Mouse (Mus musculus): ENCODE measurements at regions not wholly inside any gene's neighbourhood (a gene's known extent, or its start where the extent isn't known, plus 50 kb on each side); places are given as distances from the start of the nearest gene placed in this dataset.

DNA sequence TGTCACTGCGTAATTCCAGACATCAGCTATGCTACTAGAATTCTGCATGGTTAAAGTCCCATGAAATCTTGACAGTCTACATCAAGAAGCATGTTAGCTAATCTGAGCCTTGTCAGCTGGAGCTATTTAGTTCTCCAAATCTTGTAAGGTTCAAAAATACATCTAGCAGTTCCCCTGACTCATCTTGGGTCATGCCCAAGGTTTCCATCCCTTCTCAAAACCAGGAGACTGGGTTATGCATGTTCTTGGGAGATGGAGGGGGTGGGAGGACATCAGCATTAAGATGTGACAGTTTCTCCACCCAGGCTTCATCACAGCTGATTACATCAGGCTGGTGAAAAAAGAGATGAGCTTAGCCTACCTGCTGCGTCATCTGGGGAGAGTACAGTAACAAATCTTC lies 495.3 kb upstream of the 4930452B06Rik start:
- no peak for DNase-seq

DNA sequence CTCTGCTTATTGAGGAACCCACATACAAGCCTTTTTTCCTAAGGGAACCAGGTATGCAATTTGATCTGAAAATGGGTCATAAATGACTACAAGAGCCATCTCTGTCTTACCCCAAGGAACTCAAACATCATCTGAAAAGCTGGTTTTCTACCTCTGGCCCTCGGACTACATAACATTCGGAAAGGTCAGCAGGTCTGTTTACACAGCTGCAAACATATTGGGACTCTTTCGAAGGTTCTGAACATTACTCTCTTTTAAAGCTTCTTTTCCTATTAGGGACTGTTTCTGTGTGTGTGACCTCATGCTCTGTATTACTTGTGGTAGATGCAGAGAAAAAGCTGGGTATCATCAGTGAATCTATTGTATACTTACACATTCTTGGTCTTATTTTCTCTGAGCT lies 491.9 kb upstream of the 4930452B06Rik start:
- no peak for DNase-seq

DNA sequence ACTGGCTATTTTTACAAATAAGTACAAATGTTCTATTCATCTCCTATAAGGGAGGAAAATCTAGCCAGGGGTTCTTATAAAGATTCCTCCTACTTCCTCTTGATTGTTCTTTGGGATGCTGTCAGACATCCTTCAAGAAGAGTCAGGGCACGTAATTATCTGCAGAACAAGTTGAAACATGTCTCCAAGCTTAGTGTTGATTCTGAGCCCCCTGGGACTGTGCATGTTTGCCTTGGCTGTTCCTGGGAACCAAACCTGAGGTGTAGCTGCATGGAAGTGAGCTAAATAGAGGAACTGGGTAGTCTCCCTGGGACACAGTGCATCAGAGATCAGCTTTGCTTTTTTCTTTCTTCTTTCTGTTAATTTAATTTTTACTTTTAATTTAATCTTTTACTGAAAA lies 484.8 kb upstream of the 4930452B06Rik start:
- DNase-seq = no peak

GRCm38 (mm10) chr14:9146595-9147219 lies 480.7 kb upstream of the 4930452B06Rik start:
- no peak for DNase-seq

DNA sequence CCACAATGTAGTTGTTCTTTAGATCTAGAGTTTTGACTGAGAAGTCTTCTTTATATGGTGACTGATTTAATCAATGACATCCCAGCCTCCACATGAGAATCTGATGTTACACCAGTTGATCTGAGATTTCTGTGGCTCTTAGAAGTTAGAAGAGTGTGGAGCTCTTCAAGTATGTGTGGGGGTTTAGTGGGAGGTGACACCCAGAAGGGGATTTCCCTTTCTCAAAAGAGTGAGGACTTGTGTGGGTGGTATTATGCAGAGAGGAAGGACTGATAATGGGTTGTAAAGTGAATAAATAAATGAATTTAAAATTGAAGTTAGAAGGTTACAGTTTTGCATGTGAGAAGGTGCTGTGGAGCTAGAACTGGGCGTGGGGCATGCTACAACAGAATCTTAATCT lies 439.7 kb upstream of the 4930452B06Rik start:
- no peak for DNase-seq

- no peak for DNase-seq
Observed at GRCm38 (mm10) chr14:9089625-9090326, 423.7 kb upstream of the 4930452B06Rik start.

- DNase-seq = no peak
Observed at GRCm38 (mm10) chr14:9087103-9087502, 421.1 kb upstream of the 4930452B06Rik start.

DNA sequence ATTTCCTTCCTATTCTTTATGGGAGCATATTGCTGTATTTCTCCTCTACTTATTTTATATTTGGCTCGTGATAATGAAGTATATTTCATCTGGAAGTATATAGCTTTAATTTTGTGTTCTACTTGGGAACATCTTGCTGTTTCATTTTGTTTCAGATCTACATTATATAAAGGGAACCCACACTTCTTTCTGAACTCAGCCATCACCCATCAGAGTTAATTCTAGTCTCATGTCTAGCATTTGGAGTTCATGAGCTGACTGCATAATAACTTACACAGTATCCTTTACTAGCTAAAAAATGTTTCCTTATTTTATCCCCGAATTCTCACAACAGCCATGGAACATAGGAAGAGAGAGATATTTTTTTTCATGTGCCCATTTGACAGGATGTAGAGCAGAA lies 413.6 kb upstream of the 4930452B06Rik start:
- DNase-seq = no peak

- no peak for DNase-seq
Observed at GRCm38 (mm10) chr14:9079014-9079413, 413.0 kb upstream of the 4930452B06Rik start.

DNA sequence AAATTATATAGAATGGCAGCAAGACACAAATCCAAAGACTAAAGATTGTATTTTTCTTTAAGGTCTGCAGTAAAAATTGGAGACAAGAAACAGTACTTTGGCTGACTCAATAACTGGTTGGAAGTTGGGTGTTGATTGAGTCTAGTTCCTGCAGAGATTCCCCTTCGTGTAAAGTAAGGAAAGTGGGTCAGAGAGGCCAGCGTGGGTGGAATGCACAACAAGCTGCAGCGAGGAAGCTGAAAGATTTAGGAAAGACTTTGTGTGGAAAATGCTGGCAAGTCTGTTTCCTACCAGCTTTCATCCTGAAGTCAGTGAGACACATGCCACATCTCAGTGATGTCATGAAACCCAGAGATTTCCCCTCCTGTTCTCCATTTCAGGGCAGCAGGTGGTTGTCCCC lies 405.1 kb upstream of the 4930452B06Rik start:
- DNase-seq = no peak

- peak; percentile 7 for DNase-seq
Observed at GRCm38 (mm10) chr14:9060058-9060457, 394.0 kb upstream of the 4930452B06Rik start.

GRCm38 (mm10) chr14:9028811-9029210 lies 362.8 kb upstream of the 4930452B06Rik start:
- DNase-seq = no peak

DNA sequence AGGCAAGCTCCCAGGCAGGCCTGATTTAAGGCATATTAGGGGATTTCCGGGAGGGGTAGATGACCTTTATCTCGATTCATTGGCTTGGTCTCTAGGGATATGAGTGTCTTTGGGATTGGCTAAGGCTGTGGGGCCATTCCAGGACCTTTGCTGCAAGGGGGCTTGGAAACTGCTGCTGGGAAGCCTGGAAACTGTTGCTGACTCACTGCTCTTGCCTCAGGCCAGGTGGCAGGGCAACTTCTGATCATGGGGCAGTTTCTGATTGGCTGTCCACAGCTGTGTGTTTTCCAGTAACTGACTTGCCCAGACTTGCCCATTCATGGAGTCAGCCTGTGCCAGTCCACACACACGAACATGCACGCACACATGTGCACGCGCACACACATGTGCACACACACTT lies 349.8 kb upstream of the 4930452B06Rik start:
- no peak for DNase-seq

DNA sequence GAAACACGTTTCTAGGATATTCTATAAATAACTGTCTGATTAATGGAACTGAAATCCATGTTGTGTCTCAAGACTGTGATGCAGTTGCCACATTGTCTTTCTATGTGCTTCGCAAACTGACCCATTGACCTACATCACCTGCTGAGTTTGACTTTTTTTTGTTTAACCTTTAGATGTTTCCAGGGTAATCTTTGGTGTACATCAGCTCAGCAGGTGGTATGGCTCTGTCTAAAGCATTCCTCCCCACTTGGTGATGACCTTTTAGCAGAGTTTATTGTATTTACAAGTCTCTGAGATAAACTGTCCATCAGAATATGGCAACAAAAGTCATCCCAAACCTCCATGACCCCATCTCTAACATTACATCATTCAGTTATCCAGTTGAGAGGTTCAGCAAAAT lies 337.0 kb upstream of the 4930452B06Rik start:
- DNase-seq = no peak

DNA sequence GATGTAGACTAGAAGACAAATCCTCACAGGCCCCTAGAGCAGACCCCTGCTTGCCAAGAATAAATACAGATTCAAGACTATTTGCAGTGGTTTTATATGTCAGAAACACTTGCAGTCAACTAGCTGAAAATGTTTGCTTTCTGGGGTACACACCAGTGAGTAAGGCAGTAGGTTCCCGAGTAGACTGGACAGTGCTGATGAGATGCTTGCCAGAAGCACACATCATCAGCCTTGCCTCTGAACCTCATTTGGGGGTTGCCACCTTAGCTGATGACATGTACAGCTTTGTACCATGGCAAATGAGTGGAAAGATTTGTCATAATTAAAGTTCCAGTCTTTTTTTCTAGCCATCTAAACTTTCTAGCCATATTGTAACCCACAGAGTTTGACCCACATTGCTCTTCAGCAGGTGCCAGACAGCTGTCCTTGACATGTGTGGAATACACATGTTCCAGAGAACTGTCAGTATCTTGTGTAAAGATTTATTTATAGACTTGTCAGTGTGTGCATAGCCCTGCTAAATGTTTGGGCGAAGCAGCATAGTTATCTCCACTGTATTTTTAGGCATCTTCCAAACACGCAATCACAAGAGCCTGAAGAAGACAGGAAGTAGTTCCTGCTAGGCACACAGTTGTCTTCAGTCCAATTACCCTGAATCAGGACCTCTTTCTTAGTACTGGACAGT lies 334.5 kb upstream of the 4930452B06Rik start:
- no peak for DNase-seq

GRCm38 (mm10) chr14:8999815-9000214 lies 333.8 kb upstream of the 4930452B06Rik start:
- DNase-seq = no peak

- no peak for DNase-seq
Observed at GRCm38 (mm10) chr14:8993421-8993820, 327.4 kb upstream of the 4930452B06Rik start.

- no peak for DNase-seq
Observed at GRCm38 (mm10) chr14:8985086-8985793, 319.2 kb upstream of the 4930452B06Rik start.

GRCm38 (mm10) chr14:8961554-8961953 lies 295.5 kb upstream of the 4930452B06Rik start:
- no peak for DNase-seq

DNA sequence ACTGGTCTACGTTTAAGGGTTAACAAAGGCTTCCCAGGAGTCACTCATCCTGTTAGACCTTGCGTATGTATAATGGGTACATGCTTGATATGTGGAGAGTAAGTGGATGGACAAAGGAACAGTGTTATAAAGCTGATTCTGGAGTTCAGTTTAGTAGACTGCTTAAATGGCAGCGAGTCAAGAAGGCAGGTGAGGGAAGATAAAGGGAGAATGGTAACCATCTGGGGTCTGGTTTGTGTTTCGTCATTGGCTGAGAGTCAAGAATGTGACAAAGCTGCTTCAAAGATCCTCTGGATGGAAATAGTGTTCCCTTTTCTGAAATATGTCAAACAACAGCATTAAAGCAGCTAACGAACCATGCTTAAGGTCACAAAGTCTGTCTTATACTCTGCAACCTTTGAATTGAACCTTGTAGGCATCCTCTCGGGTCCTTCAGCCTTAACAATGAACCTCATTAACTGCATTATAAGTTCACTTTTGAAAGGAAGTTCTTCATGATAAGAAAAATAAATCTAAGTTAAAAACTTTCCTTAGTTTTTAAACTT lies 286.9 kb upstream of the 4930452B06Rik start:
- no peak for DNase-seq

GRCm38 (mm10) chr14:8948751-8949150 lies 282.7 kb upstream of the 4930452B06Rik start:
- no peak for DNase-seq

DNA sequence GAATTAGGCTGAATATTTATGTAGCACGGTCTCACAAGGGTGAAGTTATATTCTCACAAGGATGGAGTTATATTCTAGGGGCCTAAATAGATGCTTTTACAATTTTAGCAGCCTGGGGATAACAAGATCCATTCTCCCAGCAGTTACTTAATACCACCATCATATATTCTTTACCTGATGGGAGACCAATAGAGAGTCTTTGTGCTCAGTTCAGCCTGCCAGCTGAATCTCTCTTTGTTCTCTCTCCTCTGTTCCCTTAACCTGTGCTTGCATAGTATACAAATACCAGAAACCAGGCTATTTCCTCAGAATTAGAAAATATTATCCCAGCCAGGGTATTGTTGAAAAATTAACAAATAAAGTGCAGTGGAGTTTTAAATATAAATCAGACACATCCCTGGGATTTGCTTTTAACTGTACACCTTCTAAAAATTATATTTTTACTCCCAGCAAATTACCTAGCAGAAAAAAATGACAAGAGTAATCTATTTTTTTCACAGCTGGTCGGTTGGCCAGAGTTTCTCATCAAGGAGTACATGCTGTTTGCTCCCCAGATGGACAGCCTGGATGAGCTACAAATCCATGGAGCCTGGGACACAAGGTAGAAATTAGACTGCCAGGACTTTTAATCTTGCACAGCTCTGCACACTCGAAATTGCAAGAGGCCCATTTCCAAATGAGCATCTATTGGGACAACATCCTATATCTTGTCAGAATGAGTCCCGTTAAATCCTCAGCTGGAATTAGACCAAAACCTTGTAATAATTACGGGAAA lies 281.0 kb upstream of the 4930452B06Rik start:
- DNase-seq = no peak
